Mouse (Mus musculus): ENCODE measurements around the gene Hmgb1.

The Hmgb1 gene

DNA sequence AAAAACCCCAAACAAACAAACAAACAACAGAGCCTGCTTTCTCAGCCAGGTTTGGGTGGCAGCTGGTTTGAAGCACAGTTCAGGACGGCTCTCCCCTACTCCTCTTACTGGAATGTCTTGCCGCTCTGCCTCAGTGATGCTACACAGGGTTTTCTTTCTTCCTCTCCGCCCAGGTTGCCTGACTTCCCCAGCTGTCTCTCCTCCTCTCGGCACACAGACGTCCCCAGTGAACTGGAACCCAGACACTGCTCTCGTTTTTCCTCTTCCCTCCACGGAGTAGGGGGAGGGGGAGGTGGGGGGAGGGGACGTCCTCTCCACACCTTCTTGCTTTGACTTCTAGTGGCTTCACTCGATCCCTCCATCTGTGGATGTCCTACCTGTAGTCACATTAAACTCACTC is 179.2 kb downstream of the Hmgb1 start:
- no peak for DNase-seq (ENCODE audit: extremely low read depth, insufficient read length, low spot score)

DNA sequence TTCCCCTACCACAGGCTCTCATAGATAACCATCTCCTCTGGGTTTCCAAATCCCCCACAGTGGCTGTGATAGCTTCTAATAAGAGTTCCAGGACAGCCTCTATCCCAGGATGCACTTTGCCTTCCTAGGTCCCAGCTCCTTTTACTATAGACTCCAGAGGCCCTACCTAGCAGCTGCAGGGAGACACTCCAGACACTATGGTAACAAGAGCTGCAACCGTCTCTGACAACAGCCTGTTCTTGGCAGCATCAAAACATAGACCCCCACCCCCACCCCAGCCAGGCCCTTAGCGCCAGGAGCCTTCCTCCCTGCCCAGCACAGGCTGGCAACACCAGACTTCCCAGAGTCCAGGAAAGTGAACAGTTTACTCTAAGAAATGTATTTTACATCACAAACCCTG is 181.2 kb downstream of the Hmgb1 start:
- DNase-seq (ENCODE audit: extremely low read depth, insufficient read length, low spot score): no peak

DNA sequence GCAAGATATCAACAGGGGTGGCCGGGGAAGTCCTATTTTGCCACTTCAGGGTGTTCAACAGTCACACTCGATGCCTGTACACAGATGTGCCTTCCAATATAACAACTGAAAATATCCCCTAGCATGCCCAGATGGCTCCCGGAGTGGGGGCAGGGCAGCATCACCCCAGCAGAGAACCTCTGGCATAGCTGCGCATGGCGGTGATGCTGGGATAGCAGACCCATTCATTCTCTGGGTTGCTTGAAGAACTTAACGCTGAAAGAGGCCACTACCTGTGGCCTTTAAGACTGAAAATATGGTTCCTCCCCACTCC is 181.5 kb downstream of the Hmgb1 start:
- no peak for DNase-seq (ENCODE audit: extremely low read depth, insufficient read length, low spot score)

DNA sequence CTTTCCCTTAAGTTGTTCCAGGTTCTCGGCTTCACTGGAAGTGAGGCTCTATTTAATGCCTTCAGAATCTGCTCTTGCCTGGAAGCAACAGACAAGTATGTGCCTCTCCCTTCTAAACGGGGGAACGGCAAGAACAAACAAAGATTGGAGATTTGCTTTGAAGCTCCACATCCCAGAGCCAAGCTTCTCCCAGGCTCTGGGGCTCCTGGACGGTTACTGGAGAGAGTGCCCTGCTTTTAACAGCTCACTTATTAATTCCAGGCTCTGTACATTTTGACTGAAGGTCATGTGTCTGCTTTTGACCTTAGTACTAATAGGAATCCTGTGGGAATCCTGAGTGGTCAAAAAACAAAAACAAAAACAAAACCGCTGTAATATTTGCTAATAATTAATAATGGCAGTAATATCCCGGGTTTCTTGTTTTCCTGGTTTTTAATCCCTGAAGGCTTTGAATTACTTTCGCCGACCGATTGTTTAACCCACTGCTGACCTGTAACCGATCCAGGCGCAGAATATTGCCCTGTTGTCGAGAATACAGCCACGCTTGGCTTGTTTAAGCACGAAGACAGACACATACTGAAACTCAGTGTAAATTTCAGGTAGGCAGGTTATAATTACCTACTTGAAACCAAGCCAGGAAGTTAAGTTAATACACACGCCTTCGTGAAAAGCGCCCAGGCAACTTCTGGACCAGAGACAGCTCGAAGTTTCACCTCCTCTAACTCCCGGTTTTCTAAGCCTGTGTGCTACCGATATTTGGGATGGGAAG is 182.1 kb downstream of the Hmgb1 start:
- DNase-seq (ENCODE audit: extremely low read depth, insufficient read length, low spot score): no peak

DNA sequence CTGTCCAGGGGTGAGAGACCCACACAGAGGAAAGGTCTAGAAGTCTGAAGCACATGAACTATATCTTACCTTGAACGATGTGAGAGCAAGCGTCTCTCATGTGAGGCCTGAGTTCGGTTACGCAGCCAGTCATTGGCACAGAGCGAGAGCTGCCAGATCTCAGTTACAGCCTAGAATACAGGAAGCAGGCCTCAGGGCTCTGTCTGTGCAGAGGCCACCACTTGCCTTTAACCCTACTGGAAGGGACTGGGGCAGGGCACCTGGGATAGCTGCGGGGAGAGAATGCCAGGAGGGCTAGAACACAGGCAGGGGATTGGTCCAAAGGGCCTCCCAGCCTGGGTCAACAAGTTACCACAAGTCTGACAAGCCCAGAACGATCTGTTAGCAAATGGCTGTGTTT is 184.5 kb downstream of the Hmgb1 start:
- DNase-seq (ENCODE audit: extremely low read depth, insufficient read length, low spot score): no peak

DNA sequence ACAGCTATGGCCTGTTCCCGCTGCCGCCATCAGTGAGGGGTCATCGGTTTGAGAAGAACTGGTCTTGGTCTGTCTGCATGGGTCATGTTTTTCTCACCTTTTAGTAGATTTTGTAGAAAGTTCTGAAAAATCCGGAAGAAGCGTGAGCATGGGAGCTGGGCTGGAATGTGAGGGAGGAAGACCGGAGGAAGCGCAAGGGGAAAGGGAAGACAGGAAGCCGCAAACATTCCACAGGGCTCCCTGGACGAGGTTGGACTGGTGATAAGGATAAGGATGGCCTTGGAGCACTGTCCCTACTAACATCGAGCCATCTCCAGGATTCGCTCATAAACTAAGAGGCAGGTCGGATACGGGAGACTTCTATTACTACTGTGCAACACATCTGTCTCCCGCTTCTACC is 185.8 kb downstream of the Hmgb1 start:
- DNase-seq (ENCODE audit: extremely low read depth, insufficient read length, low spot score): no peak

DNA sequence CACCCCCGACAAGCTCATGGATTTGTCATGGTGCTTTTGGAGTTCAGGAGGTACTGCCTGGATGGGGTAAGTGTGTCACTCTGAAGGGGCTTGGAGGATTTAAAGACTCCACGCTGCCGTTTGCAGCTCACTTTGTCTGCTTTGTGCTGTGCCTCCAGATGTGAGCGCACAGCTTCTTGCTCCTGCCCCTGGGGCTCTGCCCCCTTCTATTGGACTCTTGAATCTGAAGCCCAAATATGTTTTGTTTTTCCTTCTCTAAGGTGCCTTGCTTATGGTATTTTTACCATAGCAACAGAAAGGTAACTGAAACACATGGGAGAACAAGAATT is 187.6 kb downstream of the Hmgb1 start:
- no peak for DNase-seq (ENCODE audit: extremely low read depth, insufficient read length, low spot score)
